Mouse (Mus musculus): ENCODE data around the gene Hagh.

Gene Hagh

GRCm38 (mm10) chr17:24902671-24903474 lies 62.9 kb downstream of the Hagh start:
- CTCF ChIA-PET, result no interaction called here

DNA sequence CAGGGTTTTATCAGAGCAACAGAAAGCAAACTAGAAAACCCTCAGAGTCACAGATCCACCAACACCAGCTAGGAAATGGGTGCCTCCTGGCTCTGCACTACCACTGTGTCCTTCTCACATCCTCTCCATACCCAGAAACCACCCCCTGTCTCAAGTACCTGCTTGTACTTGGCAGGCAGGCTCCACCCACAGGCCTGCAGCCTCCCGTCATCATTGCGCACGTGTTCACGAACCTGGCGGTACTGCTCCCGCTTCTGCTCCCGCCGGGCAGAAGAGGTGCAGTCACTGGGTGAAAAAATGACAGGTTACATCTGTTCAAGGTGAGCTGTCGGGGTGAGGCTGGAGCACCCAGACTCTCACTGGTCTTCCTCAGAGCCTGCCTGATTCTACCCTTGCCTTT lies 63.8 kb downstream of the Hagh start:
- CTCF ChIA-PET, result no interaction called here

- CTCF ChIA-PET, result no interaction called here
Measured at GRCm38 (mm10) chr17:24907591-24907990, 67.6 kb downstream of the Hagh start.

- CTCF ChIA-PET, result no interaction called here
Measured at GRCm38 (mm10) chr17:24913984-24914383, 74.0 kb downstream of the Hagh start.

Data from spleen, embryonic (tissue).